Mouse (Mus musculus): ENCODE measurements at regions not wholly inside any gene's neighbourhood (a gene's known extent, or its start where the extent isn't known, plus 50 kb on each side); places are given as distances from the start of the nearest gene placed in this dataset.
"Not testable (repeated sequence)": the region's sequence is repeated elsewhere in the genome, so short reads cannot be mapped to it uniquely, and the experiment has no call there.

GRCm38 (mm10) chrX:105655591-105655990, 108.5 kb upstream of the Fgf16 start:
- not testable (repeated sequence) for DNase-seq; H3K9me3 ChIP-seq (ENCODE audit: low read depth, low read length); H3K27me3 ChIP-seq (ENCODE audit: insufficient read depth, low read length); H3K36me3 ChIP-seq (ENCODE audit: insufficient read depth); ATAC-seq (ENCODE audit: insufficient read depth); H3K4me2 ChIP-seq; H3K4me1 ChIP-seq (ENCODE audit: insufficient read depth); H3K27ac ChIP-seq (ENCODE audit: low read depth); H3K4me3 ChIP-seq (ENCODE audit: low read depth, low read length); H3K9ac ChIP-seq
- 82% methylated on average over 2 of the region's 2 CpGs for WGBS

- Histone ChIP-seq H3K27me3 (ENCODE audit: insufficient read depth, low read length) (no peaks in the 10 kb centered on the region), H3K9me3 (ENCODE audit: low read depth, low read length) (no peaks in the 10 kb centered on the region), H3K27ac (ENCODE audit: low read depth) (no peak overlapping the region), H3K4me1 (ENCODE audit: insufficient read depth) (no peaks in the 10 kb centered on the region), H3K4me2 (no peak overlapping the region), H3K4me3 (ENCODE audit: low read depth, low read length) (no peak overlapping the region), H3K36me3 (ENCODE audit: insufficient read depth) (no peaks in the 10 kb centered on the region), H3K9ac (no peak overlapping the region)
- DNase-seq (no peak), ATAC-seq (ENCODE audit: insufficient read depth) (no peak)
- TF ChIP-seq CTCF (IDR thresholded peaks at IDR 0.05; ENCODE audit: low read depth), result no peak
- 62% methylated on average over 2 of the region's 2 CpGs for WGBS
These were observed 93.5 kb upstream of the Fgf16 start for GRCm38 (mm10) chrX:105670531-105670930.

GRCm38 (mm10) chrX:105671247-105671646, 92.8 kb upstream of the Fgf16 start:
- Histone ChIP-seq H3K27me3 (ENCODE audit: insufficient read depth, low read length) (no peaks in the 10 kb centered on the region), H3K27ac (ENCODE audit: low read depth) (no peak overlapping the region), H3K4me1 (ENCODE audit: insufficient read depth) (no peaks in the 10 kb centered on the region), H3K4me3 (ENCODE audit: low read depth, low read length) (no peak overlapping the region), H3K4me2 (no peak overlapping the region), H3K36me3 (ENCODE audit: insufficient read depth) (no peaks in the 10 kb centered on the region), H3K9ac (no peak overlapping the region), H3K9me3 (ENCODE audit: low read depth, low read length) (no peaks in the 10 kb centered on the region)
- WGBS, result 36% methylated on average over 4 of the region's 4 CpGs
- ATAC-seq (ENCODE audit: insufficient read depth) (peak; percentile 35; the same call in 1 of the 2 replicates), DNase-seq (peak; percentile 4)
- no peak for TF ChIP-seq CTCF (IDR thresholded peaks at IDR 0.05; ENCODE audit: low read depth)

GRCm38 (mm10) chrX:105674860-105675259, 89.2 kb upstream of the Fgf16 start:
- Histone ChIP-seq H3K36me3 (ENCODE audit: insufficient read depth) (no peaks in the 10 kb centered on the region), H3K9me3 (ENCODE audit: low read depth, low read length) (no peaks in the 10 kb centered on the region), H3K4me3 (ENCODE audit: low read depth, low read length) (no peak overlapping the region), H3K4me2 (no peak overlapping the region), H3K4me1 (ENCODE audit: insufficient read depth) (no peaks in the 10 kb centered on the region), H3K9ac (no peak overlapping the region), H3K27ac (ENCODE audit: low read depth) (no peak overlapping the region), H3K27me3 (ENCODE audit: insufficient read depth, low read length) (no peaks in the 10 kb centered on the region)
- 36% methylated on average over 3 of the region's 3 CpGs for WGBS
- ATAC-seq (ENCODE audit: insufficient read depth), result no peak
- no peak for DNase-seq
- no peak for TF ChIP-seq CTCF (IDR thresholded peaks at IDR 0.05; ENCODE audit: low read depth)

GRCm38 (mm10) chrX:105683678-105684077, 80.4 kb upstream of the Fgf16 start:
- Histone ChIP-seq H3K9me3 (ENCODE audit: low read depth, low read length) (no peaks in the 10 kb centered on the region), H3K9ac (no peak overlapping the region), H3K4me1 (ENCODE audit: insufficient read depth) (no peaks in the 10 kb centered on the region), H3K4me3 (ENCODE audit: low read depth, low read length) (no peak overlapping the region), H3K27ac (ENCODE audit: low read depth) (no peak overlapping the region), H3K27me3 (ENCODE audit: insufficient read depth, low read length) (no peaks in the 10 kb centered on the region), H3K36me3 (ENCODE audit: insufficient read depth) (no peaks in the 10 kb centered on the region), H3K4me2 (no peak overlapping the region)
- 59% methylated on average over 8 of the region's 8 CpGs for WGBS
- ATAC-seq (ENCODE audit: insufficient read depth) (no peak), DNase-seq (no peak)
- no peak for TF ChIP-seq CTCF (IDR thresholded peaks at IDR 0.05; ENCODE audit: low read depth)

- ATAC-seq (ENCODE audit: insufficient read depth) (peak; percentile 62; the same call in 1 of the 2 replicates), DNase-seq (peak; percentile 19)
- Histone ChIP-seq H3K9ac (no peak overlapping the region), H3K4me3 (ENCODE audit: low read depth, low read length) (no peak overlapping the region), H3K4me1 (ENCODE audit: insufficient read depth) (no peaks in the 10 kb centered on the region), H3K36me3 (ENCODE audit: insufficient read depth) (no peaks in the 10 kb centered on the region), H3K27ac (ENCODE audit: low read depth) (no peak overlapping the region), H3K4me2 (no peak overlapping the region), H3K9me3 (ENCODE audit: low read depth, low read length) (no peaks in the 10 kb centered on the region), H3K27me3 (ENCODE audit: insufficient read depth, low read length) (no peaks in the 10 kb centered on the region)
- 42% methylated on average over 4 of the region's 4 CpGs for WGBS
- no peak for TF ChIP-seq CTCF (IDR thresholded peaks at IDR 0.05; ENCODE audit: low read depth)
These were observed 79.6 kb upstream of the Fgf16 start for GRCm38 (mm10) chrX:105684433-105684832.

- ATAC-seq (ENCODE audit: insufficient read depth) (no peak), DNase-seq (no peak)
- no peak for TF ChIP-seq CTCF (IDR thresholded peaks at IDR 0.05; ENCODE audit: low read depth)
- WGBS, result 54% methylated on average over 5 of the region's 5 CpGs
- H3K9me3 ChIP-seq (ENCODE audit: low read depth, low read length), result no peaks in the 10 kb centered on the region
- no peaks in the 10 kb centered on the region for H3K27me3 ChIP-seq (ENCODE audit: insufficient read depth, low read length)
- no peak overlapping the region for H3K27ac ChIP-seq (ENCODE audit: low read depth)
- no peak overlapping the region for H3K9ac ChIP-seq
- no peaks in the 10 kb centered on the region for H3K4me1 ChIP-seq (ENCODE audit: insufficient read depth)
- no peaks in the 10 kb centered on the region for H3K36me3 ChIP-seq (ENCODE audit: insufficient read depth)
- no peak overlapping the region for H3K4me2 ChIP-seq
- H3K4me3 ChIP-seq (ENCODE audit: low read depth, low read length), result no peak overlapping the region
These were observed 53.3 kb upstream of the Fgf16 start for GRCm38 (mm10) chrX:105710676-105711241.
